Mouse (Mus musculus) MEL (cell line): Measurements from ENCODE around the gene Grik4.

Experiments used
- BHLHE40 ChIP-seq: IDR thresholded peaks from 2 replicates; pipeline ENCODE4 v1.6.1; 2012; ENCODE audit warnings: low read depth, mild to moderate bottlenecking, inconsistent platforms, low read length, improper control_type of control experiment, borderline replicate concordance
- CHD1 ChIP-seq: IDR thresholded peaks from 2 replicates; pipeline ENCODE4 v1.6.1; 2012; ENCODE audit warnings: low read depth, mild to moderate bottlenecking, inconsistent platforms, low read length, improper control_type of control experiment
- CTCF ChIP-seq, 3 experiments: IDR thresholded peaks in 2 of 3; conservative IDR thresholded peaks in 1 of 3; 2 replicates each; pipeline ENCODE4 v1.5.1; 2011 to 2012; ENCODE audit warnings: low read length in 3 of 3, low read depth in 2 of 3, mild to moderate bottlenecking in 2 of 3, improper control_type of control experiment in 1 of 3, inconsistent platforms in 1 of 3, mixed read lengths in 1 of 3, moderate library complexity in 1 of 3; ENCODE audit not compliant: control insufficient read depth in 1 of 3, insufficient read depth in 1 of 3, poor library complexity in 1 of 3, severe bottlenecking in 1 of 3
- EP300 ChIP-seq, 2 experiments: IDR thresholded peaks; 2 replicates each; pipeline ENCODE4 v1.6.1; 2011; ENCODE audit warnings: improper control_type of control experiment in 2 of 2, low read length in 2 of 2, low read depth in 1 of 2, mild to moderate bottlenecking in 1 of 2
- ETS1 ChIP-seq: IDR thresholded peaks from 2 replicates; pipeline ENCODE4 v1.6.1; 2012; ENCODE audit warnings: low read depth, mild to moderate bottlenecking, inconsistent platforms, low read length, improper control_type of control experiment, moderate library complexity
- JUND ChIP-seq: IDR thresholded peaks from 2 replicates; pipeline ENCODE4 v1.6.1; 2011; ENCODE audit warnings: low read depth, mild to moderate bottlenecking, improper control_type of control experiment, low read length
- MAX ChIP-seq: IDR thresholded peaks from 2 replicates; pipeline ENCODE4 v1.6.1; 2011; ENCODE audit warnings: low read length, improper control_type of control experiment
- MYB ChIP-seq: IDR thresholded peaks from 2 replicates; pipeline ENCODE4 v1.6.1; 2011; ENCODE audit warnings: mild to moderate bottlenecking, low read depth, low read length, improper control_type of control experiment
- POLR2A ChIP-seq, 2 experiments: IDR thresholded peaks; 2 replicates each; pipeline ENCODE4 v1.6.1; 2011 to 2012; ENCODE audit warnings: low read length in 2 of 2, mild to moderate bottlenecking in 2 of 2, control low read depth in 1 of 2, improper control_type of control experiment in 1 of 2, low read depth in 1 of 2, moderate library complexity in 1 of 2; ENCODE audit not compliant: control insufficient read depth in 1 of 2, insufficient read depth in 1 of 2, poor library complexity in 1 of 2
- SIN3A ChIP-seq: IDR thresholded peaks from 2 replicates; pipeline ENCODE4 v1.6.1; 2012; ENCODE audit warnings: low read length, improper control_type of control experiment, inconsistent platforms
- TCF12 ChIP-seq: IDR thresholded peaks from 2 replicates; pipeline ENCODE4 v1.6.1; 2014; ENCODE audit warnings: low read depth, mild to moderate bottlenecking, inconsistent platforms, low read length, improper control_type of control experiment, moderate library complexity
- USF1 ChIP-seq: IDR thresholded peaks from 2 replicates; pipeline ENCODE4 v1.6.1; 2014; ENCODE audit warnings: low read depth, mild to moderate bottlenecking, inconsistent platforms, low read length, improper control_type of control experiment, moderate library complexity
- ZKSCAN1 ChIP-seq: IDR thresholded peaks from 2 replicates; pipeline ENCODE4 v1.6.1; 2012; ENCODE audit warnings: low read depth, mild to moderate bottlenecking, inconsistent platforms, low read length, improper control_type of control experiment, moderate library complexity
- ZNF384 ChIP-seq: IDR thresholded peaks from 2 replicates; pipeline ENCODE4 v1.6.1; 2012; ENCODE audit warnings: low read depth, mild to moderate bottlenecking, inconsistent platforms, low read length, improper control_type of control experiment

- TF ChIP-seq CTCF (IDR thresholded peaks at IDR 0.05 in 2 of 3, conservative IDR thresholded peaks at IDR 0.05 in 1 of 3; ENCODE audit: control insufficient read depth in 1 of 3, insufficient read depth in 1 of 3, low read depth in 2 of 3, low read length in 3 of 3, poor library complexity in 1 of 3, severe bottlenecking in 1 of 3): no peak
- TF ChIP-seq JUND: no peak
- no peak for TF ChIP-seq POLR2A (IDR thresholded peaks at IDR 0.05; ENCODE audit: control insufficient read depth in 1 of 2, insufficient read depth in 1 of 2, low read depth in 1 of 2, low read length in 2 of 2, poor library complexity in 1 of 2)
- no peak for TF ChIP-seq MYB
- TF ChIP-seq CHD1: no peak
- TF ChIP-seq BHLHE40: no peak
- no peak for TF ChIP-seq ZKSCAN1
- TF ChIP-seq SIN3A: no peak
- TF ChIP-seq ZNF384: no peak
- no peak for TF ChIP-seq TCF12
- no peak for TF ChIP-seq EP300 (IDR thresholded peaks at IDR 0.05; ENCODE audit: low read depth in 1 of 2, low read length in 2 of 2)
- no peak for TF ChIP-seq MAX
- no peak for TF ChIP-seq USF1
- TF ChIP-seq ETS1: no peak
Observed at GRCm38 (mm10) chr9:42641550-42642117, 302.7 kb downstream of the Grik4 start.
